Mouse (Mus musculus) liver, postnatal 0 days (tissue): ENCODE results near the gene Dlg2. TPM values are rescaled to one million over a fixed set of nuclear protein-coding genes. Genes with fewer than 3 reads are reported as not detected.
A peak's percentile ranks its signal among the peaks of the same experiment; 100 is the strongest.

Source experiments
- ATAC-seq: fragments of 200-750 bp; cut with Nextera tagmentation; 2 replicates; pipeline ENCODE4 v1.8.0; 2017; ENCODE audit warnings: mild to moderate bottlenecking, moderate library complexity
- DNase-seq: peaks from one replicate; pipeline ENCODE4 v3.0.0-alpha.2; 2016
- H3K27ac ChIP-seq: fragments of 300-500 bp; sonication (generic); 2 replicates; pipeline ENCODE4 v1.5.1; 2014; ENCODE audit warnings: antibody characterized with exemption, moderate library complexity, mild to moderate bottlenecking, low read depth
- H3K27me3 ChIP-seq: fragments of 300-500 bp; sonication (generic); 2 replicates; pipeline ENCODE4 v1.6.1; 2014; ENCODE audit warnings: low read length, control low read depth, mixed read lengths; ENCODE audit not compliant: insufficient read depth
- H3K36me3 ChIP-seq: fragments of 300-500 bp; sonication (generic); replicated peaks from 2 replicates; pipeline ENCODE4 v1.6.1; 2014; ENCODE audit warnings: mild to moderate bottlenecking, control low read depth, low read length, moderate library complexity, mixed read lengths; ENCODE audit not compliant: insufficient read depth
- H3K4me1 ChIP-seq: fragments of 300-500 bp; sonication (generic); 2 replicates; pipeline ENCODE4 v1.6.1; 2014; ENCODE audit warnings: antibody characterized with exemption, mild to moderate bottlenecking, control low read depth; ENCODE audit not compliant: insufficient read depth
- H3K4me2 ChIP-seq: fragments of 300-500 bp; sonication (generic); 2 replicates; pipeline ENCODE4 v1.6.1; 2014; ENCODE audit warnings: low read depth, mild to moderate bottlenecking, low read length, moderate library complexity, mixed read lengths
- H3K4me3 ChIP-seq: fragments of 300-500 bp; sonication (generic); 2 replicates; pipeline ENCODE4 v1.5.1; 2014; ENCODE audit warnings: low read depth, low read length
- H3K9ac ChIP-seq: fragments of 300-500 bp; sonication (generic); replicated peaks from 2 replicates; pipeline ENCODE4 v1.6.1; 2014; ENCODE audit warnings: mild to moderate bottlenecking, moderate library complexity
- H3K9me3 ChIP-seq: fragments of 300-500 bp; sonication (generic); 2 replicates; pipeline ENCODE4 v1.6.1; 2016; ENCODE audit warnings: mild to moderate bottlenecking, control low read depth, low read length, mixed read lengths
- CTCF ChIP-seq: sonication (generic); IDR thresholded peaks from 2 replicates; pipeline ENCODE4 v1.5.1; 2016; ENCODE audit warnings: antibody characterized with exemption, low read depth
- EP300 ChIP-seq: IDR thresholded peaks from 2 replicates; pipeline ENCODE4 v1.6.1; 2016; ENCODE audit warnings: antibody characterized with exemption, low read depth, mild to moderate bottlenecking
- WGBS: fragments of 180-500 bp; shearing (Covaris S2); extraction: QIAGEN DNeasy Blood & Tissue Kit; methylation state at CpG from one replicate; pipeline ENCODE4 v1.1.7; 2014; ENCODE audit not compliant: insufficient replicate concordance; 5-methylcytosine and 5-hydroxymethylcytosine counted together
- polyA plus RNA-seq: library from polyadenylated mRNA; unstranded; fragments of >200 nt; fragmentation: Nextera tagmentation; extraction: Ambion mirVana; gene quantifications from 2 replicates; pipeline ENCODE4 v1.2.1, GENCODE M21; 2015

Gene Dlg2
- polyA plus RNA-seq, 1 experiment from 2014 or later = 0.41 TPM

- Histone ChIP-seq H3K9ac (no peak overlapping the region), H3K9me3 (no peaks in the 10 kb centered on the region), H3K36me3 (no peaks in the 10 kb centered on the region), H3K27me3 (no peaks in the 10 kb centered on the region), H3K4me1 (no peaks in the 10 kb centered on the region), H3K4me2 (no peak overlapping the region), H3K4me3 (no peak overlapping the region), H3K27ac (no peak overlapping the region)
- ATAC-seq (no peak), DNase-seq (no peak)
- WGBS = 71% methylated on average over 1 of the region's 1 CpGs
- no peak for TF ChIP-seq EP300
These were observed 1239.3 kb downstream of the Dlg2 start for GRCm38 (mm10) chr7:91715776-91716175.

- 36% methylated on average over 6 of the region's 6 CpGs for WGBS
- Histone ChIP-seq H3K4me3 (no peak overlapping the region), H3K27ac (no peak overlapping the region), H3K27me3 (no peaks in the 10 kb centered on the region), H3K9ac (no peak overlapping the region), H3K9me3 (no peaks in the 10 kb centered on the region), H3K4me2 (no peak overlapping the region), H3K36me3 (no peaks in the 10 kb centered on the region), H3K4me1 (no peaks in the 10 kb centered on the region)
- DNase-seq (no peak), ATAC-seq (peak; percentile 58)
- TF ChIP-seq CTCF (no peak), EP300 (no peak)
These were observed 1240.2 kb downstream of the Dlg2 start for GRCm38 (mm10) chr7:91716696-91717095.

GRCm38 (mm10) chr7:91720318-91720717 is 1243.8 kb downstream of the Dlg2 start:
- Histone ChIP-seq H3K27ac (no peak overlapping the region), H3K36me3 (no peaks in the 10 kb centered on the region), H3K4me1 (no peaks in the 10 kb centered on the region), H3K9me3 (no peaks in the 10 kb centered on the region), H3K9ac (no peak overlapping the region), H3K27me3 (no peaks in the 10 kb centered on the region), H3K4me3 (no peak overlapping the region), H3K4me2 (no peak overlapping the region)
- no peak for TF ChIP-seq EP300
- TF ChIP-seq CTCF = no peak
- DNase-seq (no peak), ATAC-seq (no peak)

GRCm38 (mm10) chr7:91724397-91724796 is 1247.9 kb downstream of the Dlg2 start:
- Histone ChIP-seq H3K4me3 (no peak overlapping the region), H3K9me3 (no peaks in the 10 kb centered on the region), H3K36me3 (no peaks in the 10 kb centered on the region), H3K27ac (no peak overlapping the region), H3K9ac (no peak overlapping the region), H3K4me2 (no peak overlapping the region), H3K4me1 (no peaks in the 10 kb centered on the region), H3K27me3 (no peaks in the 10 kb centered on the region)
- no peak for ATAC-seq
- WGBS = 73% methylated on average over 5 of the region's 5 CpGs
- no peak for TF ChIP-seq EP300
- no peak for TF ChIP-seq CTCF
- DNase-seq = no peak

- DNase-seq (no peak), ATAC-seq (no peak)
- no peak overlapping the region for H3K27ac ChIP-seq
- H3K36me3 ChIP-seq = no peaks in the 10 kb centered on the region
- no peak overlapping the region for H3K4me2 ChIP-seq
- H3K9ac ChIP-seq = no peak overlapping the region
- no peaks in the 10 kb centered on the region for H3K4me1 ChIP-seq
- no peak overlapping the region for H3K4me3 ChIP-seq
- H3K9me3 ChIP-seq = no peaks in the 10 kb centered on the region
- WGBS = 70% methylated on average over 3 of the region's 3 CpGs
- H3K27me3 ChIP-seq = no peaks in the 10 kb centered on the region
- TF ChIP-seq EP300 (no peak), CTCF (no peak)
These were observed 1264.3 kb downstream of the Dlg2 start for GRCm38 (mm10) chr7:91740748-91741147.

- Histone ChIP-seq H3K27me3 (no peaks in the 10 kb centered on the region), H3K27ac (no peak overlapping the region), H3K4me1 (no peaks in the 10 kb centered on the region), H3K36me3 (no peaks in the 10 kb centered on the region), H3K4me3 (no peak overlapping the region), H3K9ac (no peak overlapping the region), H3K4me2 (no peak overlapping the region), H3K9me3 (no peaks in the 10 kb centered on the region)
- ATAC-seq = no peak
- DNase-seq = no peak
- TF ChIP-seq EP300 (no peak), CTCF (no peak)
These were observed 1276.8 kb downstream of the Dlg2 start for GRCm38 (mm10) chr7:91753151-91753861.

GRCm38 (mm10) chr7:91767648-91768047 is 1291.2 kb downstream of the Dlg2 start:
- H3K4me3 ChIP-seq = no peak overlapping the region
- no peak overlapping the region for H3K9ac ChIP-seq
- no peak overlapping the region for H3K27ac ChIP-seq
- no peaks in the 10 kb centered on the region for H3K9me3 ChIP-seq
- H3K4me1 ChIP-seq = no peaks in the 10 kb centered on the region
- H3K4me2 ChIP-seq = no peak overlapping the region
- H3K27me3 ChIP-seq = no peaks in the 10 kb centered on the region
- H3K36me3 ChIP-seq = no peaks in the 10 kb centered on the region
- no peak for DNase-seq
- ATAC-seq = no peak
- TF ChIP-seq EP300 = no peak
- TF ChIP-seq CTCF = no peak
